Mouse (Mus musculus): ENCODE data around the gene Iqca.

DNA sequence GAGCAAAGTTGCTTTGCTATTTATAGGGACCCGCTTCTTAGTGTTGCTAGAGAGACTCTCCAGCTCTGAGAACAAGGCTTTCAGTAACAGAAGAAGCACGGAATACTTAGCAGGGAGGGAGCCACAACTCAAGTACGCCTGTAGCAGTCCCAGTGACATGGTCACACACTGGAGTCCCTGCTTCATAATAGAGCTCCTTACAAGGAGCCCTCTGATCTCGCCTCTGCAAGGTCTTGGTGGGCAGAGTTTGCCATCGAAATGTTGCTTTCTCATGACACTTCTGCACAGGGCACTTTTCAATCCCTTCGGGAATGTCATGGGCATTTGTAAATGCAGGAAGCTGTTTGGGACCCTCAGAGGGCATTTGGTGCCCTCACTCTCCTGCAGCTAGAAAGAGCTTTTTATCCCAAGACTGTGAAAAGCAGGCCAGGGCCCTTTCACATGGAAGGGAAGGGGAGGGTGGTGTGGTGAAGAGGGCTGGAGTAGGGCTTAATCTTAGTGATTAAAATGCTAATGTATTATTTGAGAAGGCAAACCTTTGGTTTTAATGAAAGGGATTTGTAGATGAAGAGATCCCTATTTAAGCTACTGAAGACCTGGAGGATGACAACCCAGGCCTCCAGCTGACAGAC lies 67.6 kb downstream of the Iqca start:
- TF ChIP-seq CTCF (IDR thresholded peaks at IDR 0.05; ENCODE audit: control insufficient read depth, insufficient read depth, insufficient replicate concordance, low read depth, low read length) (no peak), POLR2A (IDR thresholded peaks at IDR 0.05; ENCODE audit: control insufficient read depth, low read depth, low read length) (no peak)

All from testis, adult 2 months (tissue).